Mouse (Mus musculus): Measurements from ENCODE around the gene Esrrb. TPM values are rescaled to one million over a fixed set of nuclear protein-coding genes. Genes with fewer than 3 reads are reported as not detected.

Gene Esrrb
- 1 to 10 TPM; 1.8 to 2.2 TPM for total RNA-seq (2021)
- long read RNA-seq, experiment 1, result 0 reads
- long read RNA-seq, experiment 2, partial matches to known transcripts, result 0 of 1 reads
- long read RNA-seq, experiment 2, other reads (novel, unspliced or antisense), result 1 of 1 reads

DNA sequence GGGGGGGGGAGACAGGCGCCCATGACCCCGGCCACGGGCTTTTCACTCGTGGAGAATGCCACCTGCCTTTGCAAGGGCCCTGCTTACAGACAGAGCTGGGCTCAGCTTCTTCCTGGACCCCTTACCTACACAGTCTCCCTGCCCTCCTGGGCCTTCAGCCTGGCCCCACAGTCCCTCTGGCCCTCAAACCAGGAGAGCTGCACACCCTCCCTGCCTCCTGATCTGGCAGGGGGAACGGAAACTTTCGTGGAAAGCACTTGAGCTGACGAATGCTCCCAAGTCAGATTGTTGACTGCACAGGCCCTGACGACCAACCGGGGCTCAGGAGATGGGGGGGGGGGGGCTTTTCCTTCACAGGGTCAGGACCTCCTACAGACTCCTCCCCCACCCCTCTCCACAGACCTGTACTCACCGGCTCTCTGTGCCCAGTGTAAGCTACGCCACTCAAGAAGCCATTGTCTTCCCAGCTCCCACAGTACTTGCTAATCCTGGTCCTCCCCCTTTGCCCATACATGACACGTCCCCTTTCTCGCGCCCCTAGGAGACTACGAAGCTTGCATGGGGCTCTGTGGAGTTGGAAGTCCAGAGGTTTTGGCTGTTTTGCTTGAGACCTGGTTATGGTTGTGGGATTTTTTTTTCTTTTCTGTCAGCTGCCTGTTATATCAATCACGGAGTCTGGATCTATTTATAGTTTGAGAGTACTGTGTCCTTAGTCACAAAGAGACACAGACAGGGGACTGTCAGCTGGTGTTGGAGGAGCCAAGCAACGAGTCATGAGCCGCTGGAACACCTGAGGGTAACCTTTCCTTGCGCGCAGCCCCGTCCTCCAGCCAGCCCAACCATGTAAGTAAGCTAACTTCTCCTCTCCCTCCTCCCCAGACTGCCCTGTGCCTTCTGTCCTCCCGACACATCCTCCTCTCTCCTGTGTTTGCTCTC, at the start of gene Esrrb:
TSS of gene Esrrb (plus strand) at position 422 of the 936 bp plus-strand sequence.
- no peak for DNase-seq (ENCODE audit: extremely low spot score in 1 of 2, low spot score in 2 of 2)
- no peak for TF ChIP-seq CTCF (IDR thresholded peaks at IDR 0.05)
- Histone ChIP-seq H3K27ac (no peak within 1 kb of the TSS), H3K4me3 (no peak within 1 kb of the TSS)
- intact Hi-C loops (cut with DNase I), result no loop called here

DNA sequence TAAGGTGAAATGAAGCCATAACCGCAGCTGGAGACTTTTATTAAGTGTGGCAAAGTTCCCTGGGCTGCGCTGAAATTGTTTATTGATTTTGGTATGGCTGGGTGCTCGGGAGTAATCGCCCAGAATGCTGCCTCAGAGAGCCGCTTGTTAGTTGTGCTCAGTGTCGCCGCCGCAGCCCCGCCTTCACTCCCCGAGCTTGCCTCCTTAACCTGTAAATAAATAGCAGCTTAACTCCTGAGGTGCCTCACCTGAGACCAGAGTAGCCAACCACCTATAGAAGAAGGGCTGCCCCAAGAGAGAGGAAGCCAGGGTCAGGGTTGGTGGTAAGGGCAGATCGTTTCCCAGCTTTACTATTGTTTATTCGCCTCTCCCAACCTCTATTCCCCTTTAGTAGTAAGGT, 40.3 kb upstream of the Esrrb start:
- TF ChIP-seq CTCF (IDR thresholded peaks at IDR 0.05), result no peak

GRCm38 (mm10) chr12:86324297-86324696, 36.6 kb upstream of the Esrrb start:
- TF ChIP-seq CTCF (IDR thresholded peaks at IDR 0.05), result no peak
- H3K27ac ChIP-seq, result no peak overlapping the region
- no peak for DNase-seq (ENCODE audit: extremely low spot score in 1 of 2, low spot score in 2 of 2)
- H3K4me3 ChIP-seq, result no peak overlapping the region
- intact Hi-C loops (cut with DNase I), result no loop called here

More for the DNA sequence above, 40.3 kb upstream of the Esrrb start:
- no peak for DNase-seq (ENCODE audit: extremely low spot score in 1 of 2, low spot score in 2 of 2)
- no peak overlapping the region for H3K27ac ChIP-seq
- no peak overlapping the region for H3K4me3 ChIP-seq
- intact Hi-C loops (cut with DNase I), result no loop called here

GRCm38 (mm10) chr12:86329813-86330212, 31.1 kb upstream of the Esrrb start:
- intact Hi-C loops (cut with DNase I), result loop anchor here (10.0 kb wide), 1 partner anchor 275 kb away; no protein-coding TSS in a partner anchor
- no peak overlapping the region for H3K27ac ChIP-seq
- TF ChIP-seq CTCF (IDR thresholded peaks at IDR 0.05), result no peak
- no peak for DNase-seq (ENCODE audit: extremely low spot score in 1 of 2, low spot score in 2 of 2)
- H3K4me3 ChIP-seq, result no peak overlapping the region

- Histone ChIP-seq H3K4me3 (no peak overlapping the region), H3K27ac (no peak overlapping the region)
- no peak for TF ChIP-seq CTCF (IDR thresholded peaks at IDR 0.05)
- intact Hi-C loops (cut with DNase I), result loop anchor here (10.0 kb wide), 1 partner anchor 274 kb away; no protein-coding TSS in a partner anchor
- DNase-seq (ENCODE audit: extremely low spot score in 1 of 2, low spot score in 2 of 2), result no peak
Measured at GRCm38 (mm10) chr12:86330684-86331083, 30.2 kb upstream of the Esrrb start.

DNA sequence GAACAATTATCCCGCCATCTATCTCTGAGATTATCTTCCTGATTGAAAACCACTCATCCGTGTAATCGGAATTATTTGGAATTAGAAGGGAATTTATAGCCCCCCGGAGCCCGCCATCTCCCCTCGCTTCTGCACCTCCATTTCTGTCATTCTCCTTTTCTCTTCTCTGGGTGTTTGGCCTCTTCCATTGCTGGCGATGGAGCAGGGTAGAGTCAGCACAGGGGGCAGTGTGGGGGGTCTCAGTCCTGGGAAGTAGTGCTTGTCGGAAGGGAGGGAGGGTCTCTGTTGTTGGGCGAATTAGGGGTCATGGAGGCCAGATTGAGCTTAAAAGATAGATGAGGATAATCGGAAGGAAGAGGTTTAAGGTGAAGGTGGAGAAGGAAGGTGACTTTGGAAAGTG, 29.7 kb upstream of the Esrrb start:
- no peak overlapping the region for H3K4me3 ChIP-seq
- DNase-seq (ENCODE audit: extremely low spot score in 1 of 2, low spot score in 2 of 2), result no peak
- no peak overlapping the region for H3K27ac ChIP-seq
- no peak for TF ChIP-seq CTCF (IDR thresholded peaks at IDR 0.05)
- intact Hi-C loops (cut with DNase I), result loop anchor here (10.0 kb wide), 1 partner anchor 274 kb away; no protein-coding TSS in a partner anchor

- no peak overlapping the region for H3K27ac ChIP-seq
- intact Hi-C loops (cut with DNase I), result loop anchor here (10.0 kb wide), 1 partner anchor 269 kb away; no protein-coding TSS in a partner anchor
- H3K4me3 ChIP-seq, result no peak overlapping the region
- no peak for DNase-seq (ENCODE audit: extremely low spot score in 1 of 2, low spot score in 2 of 2)
- TF ChIP-seq CTCF (IDR thresholded peaks at IDR 0.05), result peak; percentile 3; the same call in 1 of the 2 replicates
Measured at GRCm38 (mm10) chr12:86336209-86336608, 24.7 kb upstream of the Esrrb start.

DNA sequence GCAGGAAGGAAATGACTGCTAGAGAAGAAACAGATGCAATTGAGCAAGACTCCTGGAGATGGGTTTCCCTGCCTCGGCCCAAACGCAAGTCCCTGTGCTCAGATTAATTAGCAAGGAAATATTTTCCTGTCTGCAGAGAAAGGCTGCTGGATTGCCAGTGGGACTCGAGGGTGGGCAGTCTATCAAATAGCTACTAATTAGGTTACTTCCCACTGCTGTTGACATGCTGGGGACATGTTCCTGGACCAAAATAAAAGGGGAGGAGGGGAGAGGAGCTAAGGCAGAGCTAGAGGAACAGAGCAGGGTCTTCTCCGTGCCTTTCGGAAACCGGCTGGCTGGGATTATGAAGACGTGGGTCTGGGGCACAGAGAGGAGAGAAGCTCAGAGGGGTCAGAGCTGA, 24.0 kb upstream of the Esrrb start:
- no peak for TF ChIP-seq CTCF (IDR thresholded peaks at IDR 0.05)
- H3K27ac ChIP-seq, result no peak overlapping the region
- no peak for DNase-seq (ENCODE audit: extremely low spot score in 1 of 2, low spot score in 2 of 2)
- intact Hi-C loops (cut with DNase I), result loop anchor here (10.0 kb wide), 1 partner anchor 268 kb away; no protein-coding TSS in a partner anchor
- H3K4me3 ChIP-seq, result no peak overlapping the region

GRCm38 (mm10) chr12:86349477-86349876, 11.4 kb upstream of the Esrrb start:
- no peak overlapping the region for H3K4me3 ChIP-seq
- TF ChIP-seq CTCF (IDR thresholded peaks at IDR 0.05), result no peak
- intact Hi-C loops (cut with DNase I), result no loop called here
- DNase-seq (ENCODE audit: extremely low spot score in 1 of 2, low spot score in 2 of 2), result no peak
- no peak overlapping the region for H3K27ac ChIP-seq

DNA sequence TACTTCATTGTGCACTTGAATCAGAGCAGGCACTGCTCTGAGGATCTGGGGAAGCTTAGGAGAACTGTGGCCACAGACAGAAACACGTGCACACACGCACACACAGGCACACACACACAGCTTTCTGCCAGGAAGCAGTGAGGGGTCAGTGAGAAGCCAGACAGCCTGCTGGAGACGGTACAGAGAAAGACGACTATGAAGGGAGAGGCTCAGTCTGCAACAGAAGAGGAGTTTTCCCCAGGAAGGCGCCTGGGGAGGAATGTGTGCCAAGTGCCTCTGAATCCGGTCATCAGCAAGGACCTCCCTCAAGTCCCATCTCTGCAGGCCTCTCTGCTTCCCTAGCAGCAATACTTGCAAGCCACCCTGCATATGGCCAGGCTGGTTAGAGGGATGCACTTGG, 1.5 kb upstream of the Esrrb start:
- no peak for DNase-seq (ENCODE audit: extremely low spot score in 1 of 2, low spot score in 2 of 2)
- H3K4me3 ChIP-seq, result no peak overlapping the region
- no peak overlapping the region for H3K27ac ChIP-seq
- intact Hi-C loops (cut with DNase I), result no loop called here
- no peak for TF ChIP-seq CTCF (IDR thresholded peaks at IDR 0.05)

DNA sequence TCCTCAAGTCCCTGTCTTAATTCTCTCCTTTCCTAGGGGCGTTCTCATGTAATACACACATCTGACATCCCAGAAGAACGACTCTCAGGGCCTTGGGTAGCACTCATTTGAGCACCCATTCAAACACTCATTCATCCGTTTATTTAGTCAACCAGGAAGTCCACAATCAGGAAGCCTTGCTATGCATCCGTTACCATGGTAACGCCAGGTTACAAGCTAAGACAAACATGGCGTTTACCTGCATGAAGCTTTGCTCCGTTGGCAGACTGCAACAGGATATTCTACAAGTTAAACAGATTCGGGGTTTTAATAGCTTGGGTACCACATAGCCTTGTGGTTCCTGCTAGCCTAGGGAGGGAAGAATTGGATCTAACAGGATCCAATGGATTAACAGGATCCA, 1.0 kb upstream of the Esrrb start:
- no peak overlapping the region for H3K4me3 ChIP-seq
- DNase-seq (ENCODE audit: extremely low spot score in 1 of 2, low spot score in 2 of 2), result no peak
- TF ChIP-seq CTCF (IDR thresholded peaks at IDR 0.05), result no peak
- intact Hi-C loops (cut with DNase I), result no loop called here
- no peak overlapping the region for H3K27ac ChIP-seq

DNA sequence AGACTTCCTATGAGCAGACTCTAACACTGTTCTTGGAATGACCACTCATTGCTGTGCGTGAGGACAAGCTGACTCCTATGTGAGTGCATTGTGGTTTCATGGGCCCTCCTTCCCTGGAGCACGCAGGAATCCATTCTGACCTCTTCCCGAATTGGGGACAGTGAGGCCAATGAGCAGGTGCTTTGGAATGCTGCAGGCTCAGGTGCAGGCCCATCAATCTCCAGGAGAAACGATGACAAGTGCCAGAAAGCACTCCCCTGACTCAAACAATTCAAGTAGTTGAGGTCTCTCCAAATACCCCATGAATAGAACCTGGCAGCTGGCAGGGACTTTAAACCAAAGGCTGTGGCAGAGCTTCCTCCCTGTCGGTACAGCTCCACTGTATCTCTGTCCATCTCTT, 3.4 kb downstream of the Esrrb start:
- intact Hi-C loops (cut with DNase I), result no loop called here
- no peak for TF ChIP-seq CTCF (IDR thresholded peaks at IDR 0.05)
- Histone ChIP-seq H3K27ac (no peak overlapping the region), H3K4me3 (no peak overlapping the region)
- DNase-seq (ENCODE audit: extremely low spot score in 1 of 2, low spot score in 2 of 2), result no peak

Data from left cerebral cortex, adult 2 months (tissue).